Mouse (Mus musculus): ENCODE measurements at regions not wholly inside any gene's neighbourhood (a gene's known extent, or its start where the extent isn't known, plus 50 kb on each side); places are given as distances from the start of the nearest gene placed in this dataset.

DNA sequence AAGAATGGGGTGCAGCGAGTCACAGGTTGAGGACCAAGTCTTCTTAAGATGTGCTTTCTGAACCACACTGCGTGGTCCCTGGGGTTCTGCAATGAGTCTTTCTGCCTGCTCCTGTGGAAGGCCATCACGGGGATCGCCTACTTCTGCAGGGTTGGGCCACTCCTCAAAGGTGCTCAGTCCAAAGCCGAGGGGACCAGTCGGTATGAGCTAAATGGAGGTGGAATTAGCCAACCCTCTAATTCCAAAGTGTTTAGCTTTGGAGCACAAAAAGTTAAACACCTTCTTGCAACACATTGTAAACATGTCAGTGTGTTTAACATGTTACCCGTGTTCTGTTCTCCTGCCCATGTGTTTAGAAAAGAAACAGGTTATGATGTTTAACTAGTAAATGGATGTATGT, 225.1 kb downstream of the Srbd1 start:
- peak; percentile 17; the same call in 1 of the 2 replicates for ATAC-seq (ENCODE audit: low read depth)
- no peak overlapping the region for H3K9ac ChIP-seq (ENCODE audit: low read length)
- H3K9me3 ChIP-seq (ENCODE audit: control insufficient read depth, low read length): no peaks in the 10 kb centered on the region
- WGBS: 55% methylated on average over 7 of the region's 7 CpGs
- H3K36me3 ChIP-seq (ENCODE audit: control insufficient read depth, insufficient read depth, low read length): no peaks in the 10 kb centered on the region
- no peaks in the 10 kb centered on the region for H3K27me3 ChIP-seq (ENCODE audit: control insufficient read depth, insufficient read depth, low read depth, low read length)
- H3K27ac ChIP-seq (ENCODE audit: low read length): no peak overlapping the region
- no peak overlapping the region for H3K4me3 ChIP-seq (ENCODE audit: low read length)
- peaks cover 5% of the 10 kb centered on the region; the same call in 1 of the 2 replicates for H3K4me1 ChIP-seq (replicated peaks; ENCODE audit: control insufficient read depth, insufficient read depth, low read length)
- H3K4me2 ChIP-seq (ENCODE audit: low read depth, low read length): no peak overlapping the region

- H3K36me3 ChIP-seq (ENCODE audit: control insufficient read depth, insufficient read depth, low read length): no peaks in the 10 kb centered on the region
- no peaks in the 10 kb centered on the region; the same call in 1 of the 2 replicates for H3K4me1 ChIP-seq (replicated peaks; ENCODE audit: control insufficient read depth, insufficient read depth, low read length)
- H3K27ac ChIP-seq (ENCODE audit: low read length): no peak overlapping the region
- H3K4me3 ChIP-seq (ENCODE audit: low read length): no peak overlapping the region
- no peak overlapping the region for H3K4me2 ChIP-seq (ENCODE audit: low read depth, low read length)
- 80% methylated on average over 3 of the region's 3 CpGs for WGBS
- no peaks in the 10 kb centered on the region for H3K27me3 ChIP-seq (ENCODE audit: control insufficient read depth, insufficient read depth, low read depth, low read length)
- no peak for ATAC-seq (ENCODE audit: low read depth)
- no peaks in the 10 kb centered on the region for H3K9me3 ChIP-seq (ENCODE audit: control insufficient read depth, low read length)
- H3K9ac ChIP-seq (ENCODE audit: low read length): no peak overlapping the region
These were observed 227.8 kb upstream of the Six2 start for GRCm38 (mm10) chr17:85915870-85916269.

- 49% methylated on average over 6 of the region's 6 CpGs for WGBS
- no peak overlapping the region for H3K9ac ChIP-seq (ENCODE audit: low read length)
- no peak for ATAC-seq (ENCODE audit: low read depth)
- H3K9me3 ChIP-seq (ENCODE audit: control insufficient read depth, low read length): no peaks in the 10 kb centered on the region
- H3K4me1 ChIP-seq (replicated peaks; ENCODE audit: control insufficient read depth, insufficient read depth, low read length): no peaks in the 10 kb centered on the region
- no peak overlapping the region for H3K27ac ChIP-seq (ENCODE audit: low read length)
- H3K4me2 ChIP-seq (ENCODE audit: low read depth, low read length): no peak overlapping the region
- H3K36me3 ChIP-seq (ENCODE audit: control insufficient read depth, insufficient read depth, low read length): no peaks in the 10 kb centered on the region
- H3K27me3 ChIP-seq (ENCODE audit: control insufficient read depth, insufficient read depth, low read depth, low read length): no peaks in the 10 kb centered on the region
- H3K4me3 ChIP-seq (ENCODE audit: low read length): no peak overlapping the region
These were observed 226.0 kb upstream of the Six2 start for GRCm38 (mm10) chr17:85914062-85914461.

DNA sequence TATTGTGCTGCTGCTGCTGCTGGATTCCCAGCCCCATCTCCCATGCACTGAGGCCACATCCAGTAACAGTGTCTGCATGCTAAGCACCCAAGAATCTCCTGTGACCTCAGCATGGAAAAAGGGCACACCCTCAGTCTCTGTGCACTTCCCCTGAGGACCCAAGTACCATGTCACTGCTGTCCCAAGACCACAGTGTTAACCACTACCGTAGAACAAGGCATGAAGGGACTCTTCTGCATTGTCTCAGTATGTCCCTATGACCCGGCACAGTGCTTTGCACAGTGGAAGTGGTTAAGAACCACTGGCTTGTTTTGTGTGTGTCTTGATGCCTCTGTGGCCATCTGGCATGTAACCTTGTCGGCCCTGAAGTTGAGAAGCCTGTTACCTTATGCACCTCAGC, 220.6 kb upstream of the Six2 start:
- Histone ChIP-seq H3K4me3 (ENCODE audit: low read length) (no peak overlapping the region), H3K36me3 (ENCODE audit: control insufficient read depth, insufficient read depth, low read length) (no peaks in the 10 kb centered on the region), H3K4me1 (replicated peaks; ENCODE audit: control insufficient read depth, insufficient read depth, low read length) (no peaks in the 10 kb centered on the region), H3K27ac (ENCODE audit: low read length) (no peak overlapping the region), H3K27me3 (ENCODE audit: control insufficient read depth, insufficient read depth, low read depth, low read length) (no peaks in the 10 kb centered on the region), H3K9me3 (ENCODE audit: control insufficient read depth, low read length) (no peaks in the 10 kb centered on the region), H3K9ac (ENCODE audit: low read length) (no peak overlapping the region), H3K4me2 (ENCODE audit: low read depth, low read length) (no peak overlapping the region)
- no peak for ATAC-seq (ENCODE audit: low read depth)
- WGBS: 74% methylated on average over 3 of the region's 3 CpGs

GRCm38 (mm10) chr17:85906597-85907187, 218.6 kb upstream of the Six2 start:
- Histone ChIP-seq H3K27me3 (ENCODE audit: control insufficient read depth, insufficient read depth, low read depth, low read length) (no peaks in the 10 kb centered on the region), H3K4me1 (replicated peaks; ENCODE audit: control insufficient read depth, insufficient read depth, low read length) (no peaks in the 10 kb centered on the region; the same call in 1 of the 2 replicates), H3K27ac (ENCODE audit: low read length) (no peak overlapping the region), H3K9ac (ENCODE audit: low read length) (no peak overlapping the region), H3K4me3 (ENCODE audit: low read length) (no peak overlapping the region), H3K9me3 (ENCODE audit: control insufficient read depth, low read length) (no peaks in the 10 kb centered on the region), H3K4me2 (ENCODE audit: low read depth, low read length) (no peak overlapping the region), H3K36me3 (ENCODE audit: control insufficient read depth, insufficient read depth, low read length) (no peaks in the 10 kb centered on the region)
- 75% methylated on average over 4 of the region's 4 CpGs for WGBS
- no peak for ATAC-seq (ENCODE audit: low read depth)

DNA sequence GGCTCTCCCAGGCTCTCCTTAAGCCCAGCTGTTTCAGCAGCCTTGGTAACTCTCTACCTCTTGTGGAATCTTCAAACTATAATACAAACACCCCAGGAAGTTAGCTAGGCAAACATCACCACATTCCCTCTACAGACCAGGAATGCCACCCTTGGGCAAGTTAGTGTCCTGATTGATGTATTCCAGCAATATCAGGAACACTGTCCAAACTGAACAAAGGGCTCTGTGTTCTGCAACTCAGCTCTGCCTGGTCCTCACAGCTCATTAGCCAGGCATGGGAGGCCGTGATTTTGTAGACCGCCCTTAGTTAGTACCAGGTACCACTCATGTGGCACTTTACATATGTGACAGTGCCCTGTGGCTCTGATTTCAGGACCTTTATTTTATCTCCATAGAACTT, 214.5 kb upstream of the Six2 start:
- Histone ChIP-seq H3K9ac (ENCODE audit: low read length) (no peak overlapping the region), H3K27me3 (ENCODE audit: control insufficient read depth, insufficient read depth, low read depth, low read length) (no peaks in the 10 kb centered on the region), H3K9me3 (ENCODE audit: control insufficient read depth, low read length) (no peaks in the 10 kb centered on the region), H3K4me2 (ENCODE audit: low read depth, low read length) (no peak overlapping the region), H3K27ac (ENCODE audit: low read length) (no peak overlapping the region), H3K4me1 (replicated peaks; ENCODE audit: control insufficient read depth, insufficient read depth, low read length) (no peaks in the 10 kb centered on the region; the same call in 1 of the 2 replicates), H3K4me3 (ENCODE audit: low read length) (no peak overlapping the region), H3K36me3 (ENCODE audit: control insufficient read depth, insufficient read depth, low read length) (no peaks in the 10 kb centered on the region)
- no peak for ATAC-seq (ENCODE audit: low read depth)
- WGBS: 53% methylated on average over 2 of the region's 2 CpGs

DNA sequence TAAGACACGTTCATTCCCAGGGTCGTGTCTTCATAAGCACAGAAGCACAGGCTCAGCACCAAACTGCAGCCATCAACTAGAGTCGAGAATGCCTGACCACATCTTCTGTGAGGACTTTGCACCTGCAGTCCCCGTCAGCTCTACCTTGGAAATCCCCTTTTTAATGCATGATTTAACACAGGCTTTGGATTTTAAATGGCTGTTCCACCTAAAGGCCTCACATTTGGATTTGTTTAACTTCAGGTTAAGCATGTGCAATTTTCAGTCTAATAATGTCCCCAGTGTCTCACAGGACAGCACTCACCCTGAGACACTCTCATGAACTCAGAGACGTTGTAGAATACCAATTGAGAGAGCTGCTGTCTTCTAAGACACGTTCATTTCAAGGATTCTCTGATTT, 211.0 kb upstream of the Six2 start:
- ATAC-seq (ENCODE audit: low read depth): no peak

GRCm38 (mm10) chr17:85895978-85896377, 207.9 kb upstream of the Six2 start:
- Histone ChIP-seq H3K4me2 (ENCODE audit: low read depth, low read length) (no peak overlapping the region), H3K9me3 (ENCODE audit: control insufficient read depth, low read length) (no peaks in the 10 kb centered on the region), H3K27ac (ENCODE audit: low read length) (no peak overlapping the region), H3K27me3 (ENCODE audit: control insufficient read depth, insufficient read depth, low read depth, low read length) (no peaks in the 10 kb centered on the region), H3K4me1 (replicated peaks; ENCODE audit: control insufficient read depth, insufficient read depth, low read length) (no peaks in the 10 kb centered on the region), H3K4me3 (ENCODE audit: low read length) (no peak overlapping the region), H3K36me3 (ENCODE audit: control insufficient read depth, insufficient read depth, low read length) (no peaks in the 10 kb centered on the region), H3K9ac (ENCODE audit: low read length) (no peak overlapping the region)
- 70% methylated on average over 5 of the region's 5 CpGs for WGBS
- ATAC-seq (ENCODE audit: low read depth): no peak

More for the DNA sequence above, 211.0 kb upstream of the Six2 start:
- no peaks in the 10 kb centered on the region for H3K9me3 ChIP-seq (ENCODE audit: control insufficient read depth, low read length)
- WGBS: 76% methylated on average over 6 of the region's 6 CpGs
- H3K4me3 ChIP-seq (ENCODE audit: low read length): no peak overlapping the region
- no peaks in the 10 kb centered on the region; the same call in 1 of the 2 replicates for H3K4me1 ChIP-seq (replicated peaks; ENCODE audit: control insufficient read depth, insufficient read depth, low read length)
- H3K36me3 ChIP-seq (ENCODE audit: control insufficient read depth, insufficient read depth, low read length): no peaks in the 10 kb centered on the region
- no peaks in the 10 kb centered on the region for H3K27me3 ChIP-seq (ENCODE audit: control insufficient read depth, insufficient read depth, low read depth, low read length)
- no peak overlapping the region for H3K9ac ChIP-seq (ENCODE audit: low read length)
- H3K4me2 ChIP-seq (ENCODE audit: low read depth, low read length): no peak overlapping the region
- H3K27ac ChIP-seq (ENCODE audit: low read length): no peak overlapping the region

DNA sequence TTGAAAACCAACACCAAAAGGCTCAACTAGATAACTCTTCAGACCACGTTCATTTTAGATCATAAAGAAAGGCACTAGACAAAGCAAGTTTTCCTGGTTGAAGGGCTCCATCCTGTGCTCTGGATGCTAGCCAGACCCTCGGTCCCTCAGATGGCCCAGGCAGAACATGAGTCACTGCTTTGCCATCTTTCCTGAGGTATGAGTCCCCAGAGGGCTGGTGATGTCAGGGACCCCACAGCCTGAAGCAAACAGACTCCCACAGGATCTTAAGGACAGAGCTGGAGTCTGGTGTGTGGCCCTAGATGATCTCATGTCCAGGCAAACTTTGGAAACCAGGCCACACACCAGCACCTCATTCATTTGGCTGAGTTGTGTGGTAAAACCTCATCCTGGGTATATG, 203.2 kb upstream of the Six2 start:
- no peak overlapping the region for H3K4me2 ChIP-seq (ENCODE audit: low read depth, low read length)
- peaks cover 2% of the 10 kb centered on the region; the same call in 1 of the 2 replicates for H3K4me1 ChIP-seq (replicated peaks; ENCODE audit: control insufficient read depth, insufficient read depth, low read length)
- no peak overlapping the region for H3K4me3 ChIP-seq (ENCODE audit: low read length)
- no peaks in the 10 kb centered on the region for H3K36me3 ChIP-seq (ENCODE audit: control insufficient read depth, insufficient read depth, low read length)
- no peak for ATAC-seq (ENCODE audit: low read depth)
- no peaks in the 10 kb centered on the region for H3K27me3 ChIP-seq (ENCODE audit: control insufficient read depth, insufficient read depth, low read depth, low read length)
- H3K9me3 ChIP-seq (ENCODE audit: control insufficient read depth, low read length): no peaks in the 10 kb centered on the region
- WGBS: 49% methylated on average over 2 of the region's 2 CpGs
- H3K27ac ChIP-seq (ENCODE audit: low read length): no peak overlapping the region
- H3K9ac ChIP-seq (ENCODE audit: low read length): no peak overlapping the region
